Mouse (Mus musculus) erythroblast, embryonic 14.5 days (primary cell): Measurements from ENCODE around the gene Mkrn2.

Source experiments
- GATA1 ChIP-seq: IDR thresholded peaks from 2 replicates; pipeline ENCODE4 v1.6.1; 2012; ENCODE audit warnings: low read length, inconsistent platforms, mixed read lengths
- TAL1 ChIP-seq: IDR thresholded peaks from 3 replicates; pipeline ENCODE4 v1.6.1; 2012; ENCODE audit warnings: low read length, inconsistent platforms, mixed read lengths

- TF ChIP-seq TAL1 (no peak), GATA1 (no peak)
Observed at GRCm38 (mm10) chr6:115592458-115592857, 9.2 kb upstream of the Mkrn2 start, which contains the start of gene Mkrn2os.
